Mouse (Mus musculus) liver, embryonic 12.5 days (tissue): ENCODE data around the gene 1700017N19Rik. TPM values are rescaled to one million over a fixed set of nuclear protein-coding genes. Genes with fewer than 3 reads are reported as not detected.
A peak's percentile ranks its signal among the peaks of the same experiment; 100 is the strongest.
"Not testable (repeated sequence)": the region's sequence is repeated elsewhere in the genome, so short reads cannot be mapped to it uniquely, and the experiment has no call there.

Experiments used
- ATAC-seq: fragments of 200-750 bp; cut with Nextera tagmentation; 2 replicates; pipeline ENCODE4 v1.8.0; 2017; ENCODE audit warnings: moderate number of reproducible peaks, mild to moderate bottlenecking, moderate library complexity
- H3K27ac ChIP-seq: fragments of 300-500 bp; sonication (generic); 2 replicates; pipeline ENCODE4 v1.5.1; 2016; ENCODE audit warnings: mild to moderate bottlenecking
- H3K27me3 ChIP-seq: fragments of 300-500 bp; sonication (generic); replicated peaks from 2 replicates; pipeline ENCODE4 v1.6.1; 2016; ENCODE audit warnings: mild to moderate bottlenecking, moderate library complexity
- H3K36me3 ChIP-seq: fragments of 300-500 bp; sonication (generic); 2 replicates; pipeline ENCODE4 v1.6.1; 2016; ENCODE audit warnings: mild to moderate bottlenecking, moderate library complexity
- H3K4me1 ChIP-seq: fragments of 300-500 bp; sonication (generic); 2 replicates; pipeline ENCODE4 v1.6.1; 2016
- H3K4me2 ChIP-seq: fragments of 300-500 bp; sonication (generic); 2 replicates; pipeline ENCODE4 v1.6.1; 2016; ENCODE audit warnings: mild to moderate bottlenecking, moderate library complexity
- H3K4me3 ChIP-seq: fragments of 300-500 bp; sonication (generic); 2 replicates; pipeline ENCODE4 v1.5.1; 2016; ENCODE audit warnings: mild to moderate bottlenecking, moderate library complexity
- H3K9ac ChIP-seq: fragments of 300-500 bp; sonication (generic); 2 replicates; pipeline ENCODE4 v1.6.1; 2016; ENCODE audit warnings: mild to moderate bottlenecking, moderate library complexity
- H3K9me3 ChIP-seq: fragments of 300-500 bp; sonication (generic); replicated peaks from 2 replicates; pipeline ENCODE4 v1.6.1; 2016; ENCODE audit warnings: mild to moderate bottlenecking, moderate library complexity
- WGBS: fragments of 180-500 bp; shearing (Covaris S2); methylation state at CpG from one replicate; pipeline ENCODE4 v1.1.7; 2016; ENCODE audit not compliant: insufficient replicate concordance; 5-methylcytosine and 5-hydroxymethylcytosine counted together
- polyA plus RNA-seq: library from polyadenylated mRNA; unstranded; fragments of >200 nt; fragmentation: Nextera tagmentation; extraction: Ambion mirVana; gene quantifications from 2 replicates; pipeline ENCODE4 v1.2.1, GENCODE M21; 2016

Gene 1700017N19Rik
- not detected in 2 replicates for polyA plus RNA-seq

- H3K27me3 ChIP-seq, result no peaks in the 10 kb centered on the region
- H3K4me1 ChIP-seq, result peaks cover 12% of the 10 kb centered on the region
- H3K27ac ChIP-seq, result no peak within 1 kb of the TSS
- no peak within 1 kb of the TSS for H3K9ac ChIP-seq
- peaks cover 7% of the 10 kb centered on the region for H3K36me3 ChIP-seq
- peak within 1 kb of the TSS; percentile 72 for H3K4me2 ChIP-seq
- no peak for ATAC-seq
- H3K9me3 ChIP-seq, result no peaks in the 10 kb centered on the region
- H3K4me3 ChIP-seq, result peak within 1 kb of the TSS; percentile 79
- 71% methylated on average over 1 of the region's 1 CpGs for WGBS
Measured at GRCm38 (mm10) chr10:100590323-100590722, at the start of gene 1700017N19Rik, which contains the start of gene 4930430F08Rik. Gene 1700017N19Rik, plus strand, starts transcription at chr10:100590484. Gene 4930430F08Rik, minus strand, starts transcription at chr10:100590423.

- H3K4me3 ChIP-seq, result no peak overlapping the region
- peaks cover 17% of the 10 kb centered on the region for H3K36me3 ChIP-seq
- no peaks in the 10 kb centered on the region for H3K27me3 ChIP-seq
- WGBS, result 82% methylated on average over 3 of the region's 3 CpGs
- H3K9me3 ChIP-seq, result no peaks in the 10 kb centered on the region
- H3K27ac ChIP-seq, result no peak overlapping the region
- no peak overlapping the region for H3K4me2 ChIP-seq
- ATAC-seq, result no peak
- H3K4me1 ChIP-seq, result peaks cover 11% of the 10 kb centered on the region
- H3K9ac ChIP-seq, result no peak overlapping the region
Measured at GRCm38 (mm10) chr10:100556566-100557175, 33.6 kb upstream of the 1700017N19Rik start.

GRCm38 (mm10) chr10:100560194-100560883 is 29.9 kb upstream of the 1700017N19Rik start:
- peaks cover 11% of the 10 kb centered on the region for H3K4me1 ChIP-seq
- not testable (repeated sequence) for H3K9ac ChIP-seq, H3K4me3 ChIP-seq, H3K9me3 ChIP-seq, H3K27me3 ChIP-seq
- peaks cover 30% of the 10 kb centered on the region for H3K36me3 ChIP-seq
- H3K4me2 ChIP-seq, result peak overlapping the region; percentile 39
- peak; percentile 93 for ATAC-seq
- peak overlapping the region; percentile 63 for H3K27ac ChIP-seq
- 53% methylated on average over 3 of the region's 3 CpGs for WGBS

- Histone ChIP-seq H3K9me3 (no peaks in the 10 kb centered on the region), H3K9ac (no peak overlapping the region), H3K27me3 (no peaks in the 10 kb centered on the region), H3K4me3 (no peak overlapping the region), H3K27ac (no peak overlapping the region), H3K4me1 (peaks cover 11% of the 10 kb centered on the region), H3K4me2 (no peak overlapping the region), H3K36me3 (peaks cover 41% of the 10 kb centered on the region)
- no peak for ATAC-seq
- WGBS, result 75% methylated on average over 3 of the region's 3 CpGs
Measured at GRCm38 (mm10) chr10:100564112-100564511, 26.2 kb upstream of the 1700017N19Rik start.

- Histone ChIP-seq H3K27ac (peak overlapping the region; percentile 58), H3K4me3 (no peak overlapping the region), H3K27me3 (no peaks in the 10 kb centered on the region), H3K36me3 (peaks cover 43% of the 10 kb centered on the region), H3K9ac (peak overlapping the region; percentile 17; the same call in 1 of the 2 replicates), H3K9me3 (no peaks in the 10 kb centered on the region), H3K4me1 (peaks cover 36% of the 10 kb centered on the region), H3K4me2 (no peak overlapping the region)
- WGBS, result 60% methylated on average over 3 of the region's 3 CpGs
- no peak for ATAC-seq
Measured at GRCm38 (mm10) chr10:100571707-100572106, 18.6 kb upstream of the 1700017N19Rik start.

GRCm38 (mm10) chr10:100574505-100575149 is 15.7 kb upstream of the 1700017N19Rik start:
- Histone ChIP-seq H3K4me2 (peak overlapping the region; percentile 45), H3K9me3 (no peaks in the 10 kb centered on the region), H3K4me1 (peaks cover 36% of the 10 kb centered on the region), H3K27ac (peak overlapping the region; percentile 89), H3K36me3 (peaks cover 54% of the 10 kb centered on the region), H3K27me3 (no peaks in the 10 kb centered on the region), H3K9ac (0 out of 2 replicates have a peak overlapping the region, but pooled peaks have one; percentile 19), H3K4me3 (no peak overlapping the region)
- 41% methylated on average over 7 of the region's 7 CpGs for WGBS
- ATAC-seq, result peak; percentile 96

- peak overlapping the region; percentile 89 for H3K27ac ChIP-seq
Measured at GRCm38 (mm10) chr10:100575294-100575693, 15.0 kb upstream of the 1700017N19Rik start.

GRCm38 (mm10) chr10:100584178-100584577 is 6.1 kb upstream of the 1700017N19Rik start:
- Histone ChIP-seq H3K9me3 (no peaks in the 10 kb centered on the region), H3K4me3 (no peak overlapping the region), H3K27ac (no peak overlapping the region), H3K4me1 (peaks cover 12% of the 10 kb centered on the region), H3K36me3 (peaks cover 24% of the 10 kb centered on the region), H3K4me2 (no peak overlapping the region), H3K27me3 (no peaks in the 10 kb centered on the region), H3K9ac (no peak overlapping the region)
- ATAC-seq, result no peak
- 75% methylated on average over 3 of the region's 3 CpGs for WGBS

More at GRCm38 (mm10) chr10:100575294-100575693, 15.0 kb upstream of the 1700017N19Rik start:
- Histone ChIP-seq H3K27me3 (no peaks in the 10 kb centered on the region), H3K4me2 (peak overlapping the region; percentile 45), H3K9me3 (no peaks in the 10 kb centered on the region), H3K4me1 (peaks cover 36% of the 10 kb centered on the region), H3K9ac (no peak overlapping the region), H3K36me3 (peaks cover 54% of the 10 kb centered on the region), H3K4me3 (no peak overlapping the region)
- 53% methylated on average over 7 of the region's 7 CpGs for WGBS
- peak; percentile 57 for ATAC-seq

GRCm38 (mm10) chr10:100588524-100588923 is 1.8 kb upstream of the 1700017N19Rik start:
- Histone ChIP-seq H3K9ac (peak overlapping the region; percentile 75), H3K4me3 (peak overlapping the region; percentile 79), H3K27me3 (no peaks in the 10 kb centered on the region), H3K27ac (peak overlapping the region; percentile 84), H3K9me3 (no peaks in the 10 kb centered on the region), H3K36me3 (peaks cover 22% of the 10 kb centered on the region), H3K4me1 (peaks cover 12% of the 10 kb centered on the region), H3K4me2 (peak overlapping the region; percentile 72)
- ATAC-seq, result no peak; the same call in 1 of the 2 replicates
- WGBS, result 33% methylated on average over 7 of the region's 7 CpGs

GRCm38 (mm10) chr10:100588932-100589388 is 1.3 kb upstream of the 1700017N19Rik start:
- under 1% methylated on average over 31 of the region's 31 CpGs for WGBS

GRCm38 (mm10) chr10:100598339-100598738 is 8.1 kb downstream of the 1700017N19Rik start:
- H3K27me3 ChIP-seq, result 0 out of 2 replicates have a peak, but pooled peaks cover 2% of the 10 kb centered on the region
- H3K4me1 ChIP-seq, result no peaks in the 10 kb centered on the region
- H3K9ac ChIP-seq, result no peak overlapping the region
- WGBS, result 72% methylated on average over 3 of the region's 3 CpGs
- no peak overlapping the region for H3K4me2 ChIP-seq
- ATAC-seq, result no peak
- no peak overlapping the region for H3K4me3 ChIP-seq
- H3K36me3 ChIP-seq, result no peaks in the 10 kb centered on the region
- no peaks in the 10 kb centered on the region for H3K9me3 ChIP-seq
- H3K27ac ChIP-seq, result no peak overlapping the region

More at GRCm38 (mm10) chr10:100588932-100589388, 1.3 kb upstream of the 1700017N19Rik start:
- Histone ChIP-seq H3K4me2 (peak overlapping the region; percentile 72), H3K27me3 (no peaks in the 10 kb centered on the region), H3K9me3 (no peaks in the 10 kb centered on the region), H3K9ac (peak overlapping the region; percentile 75), H3K4me1 (peaks cover 12% of the 10 kb centered on the region), H3K4me3 (peak overlapping the region; percentile 79), H3K27ac (peak overlapping the region; percentile 84), H3K36me3 (peaks cover 18% of the 10 kb centered on the region)
- ATAC-seq, result peak; percentile 99
